Mouse (Mus musculus): ENCODE measurements around the gene Mrpl16.

DNA sequence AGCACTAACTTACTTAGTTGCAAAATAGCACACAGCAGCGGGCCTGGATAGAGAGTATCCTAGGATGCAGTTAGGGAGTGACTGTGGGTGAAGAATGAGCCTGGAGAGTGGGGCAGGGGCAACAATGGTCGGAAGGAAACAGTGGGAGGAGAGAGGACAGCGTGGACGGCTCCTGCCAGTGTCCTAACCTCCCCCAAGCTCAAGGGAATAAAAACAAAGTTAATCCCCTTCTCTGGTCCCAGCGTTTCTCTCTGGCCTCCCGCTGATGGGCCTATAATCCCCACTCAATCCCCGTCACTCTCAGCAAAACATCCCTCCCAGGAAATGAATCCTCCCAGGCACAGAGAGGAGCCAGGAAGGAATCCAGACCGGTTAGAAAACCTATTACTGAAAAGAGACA lies 43.5 kb downstream of the Mrpl16 start:
- TF ChIP-seq CTCF (IDR thresholded peaks at IDR 0.05; ENCODE audit: borderline replicate concordance, insufficient read depth, low read depth, low read length) = no peak
- no peak for TF ChIP-seq POLR2A (IDR thresholded peaks at IDR 0.05; ENCODE audit: borderline replicate concordance, insufficient read depth, low read length)

All from cerebellum, adult 2 months (tissue).